Mouse (Mus musculus): ENCODE measurements around the gene Rdh9.

Gene Rdh9

GRCm38 (mm10) chr10:127776011-127776410 is at the start of gene Rdh9:
TSS of gene Rdh9 (plus strand) at chr10:127776386.
- in situ Hi-C loops (cut with MboI, MseI): no loop called here

- in situ Hi-C loops (cut with MboI, MseI): no loop called here
Measured at GRCm38 (mm10) chr10:127728437-127728836, 47.7 kb upstream of the Rdh9 start.

- in situ Hi-C loops (cut with MboI, MseI): loop anchor here (5.0 kb wide), 1 partner anchor 98 kb away; no protein-coding TSS in a partner anchor
Measured at GRCm38 (mm10) chr10:127730285-127730932, 45.8 kb upstream of the Rdh9 start.

- in situ Hi-C loops (cut with MboI, MseI): loop anchor here (5.0 kb wide), 1 partner anchor 99 kb away; no protein-coding TSS in a partner anchor
Measured at GRCm38 (mm10) chr10:127730933-127731310, 45.3 kb upstream of the Rdh9 start.

- in situ Hi-C loops (cut with MboI, MseI): loop anchor here (5.0 kb wide), 1 partner anchor 99 kb away; no protein-coding TSS in a partner anchor
Measured at GRCm38 (mm10) chr10:127731397-127731796, 44.8 kb upstream of the Rdh9 start.

DNA sequence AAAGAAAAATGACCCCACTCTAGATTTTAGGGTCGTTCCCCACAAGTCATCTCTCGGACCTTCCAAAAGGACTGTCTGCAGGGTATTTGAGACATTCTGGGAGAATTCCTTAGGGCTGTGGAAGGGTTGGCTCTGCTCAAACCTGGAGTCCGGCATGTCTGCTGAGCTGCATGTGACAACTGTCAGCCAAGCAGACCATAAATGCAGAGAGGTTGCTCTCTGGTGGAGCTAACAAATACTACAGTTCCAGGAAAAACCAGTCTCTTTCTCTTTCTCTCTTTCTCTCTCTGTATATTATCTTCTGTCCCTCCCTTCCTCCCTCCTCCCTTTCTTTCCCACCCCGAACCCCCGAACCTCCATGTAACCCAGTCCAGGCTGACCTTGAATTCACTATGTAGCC is 41.8 kb upstream of the Rdh9 start:
- in situ Hi-C loops (cut with MboI, MseI): loop anchor here (5.0 kb wide), 1 partner anchor 102 kb away; no protein-coding TSS in a partner anchor

DNA sequence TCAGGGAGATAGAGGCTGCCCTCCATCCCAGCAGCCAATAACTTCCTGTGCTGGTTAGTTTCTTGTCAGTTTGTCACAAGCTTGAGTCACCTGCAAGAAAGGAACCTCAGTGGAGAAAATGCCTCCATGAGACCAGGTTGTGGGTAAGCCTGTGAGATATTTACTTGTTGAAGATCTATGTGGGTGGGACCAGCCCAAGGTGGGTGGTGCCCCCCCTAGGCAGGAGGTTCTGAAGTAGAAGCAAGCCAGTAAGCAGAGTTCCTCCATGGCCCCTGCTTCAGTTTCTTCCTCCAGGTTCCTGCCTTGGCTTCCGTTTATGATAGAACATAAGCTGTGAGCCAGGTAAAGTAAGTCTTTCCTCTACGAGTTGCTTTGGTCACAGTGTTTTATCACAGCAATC is 39.9 kb upstream of the Rdh9 start:
- in situ Hi-C loops (cut with MboI, MseI): no loop called here

DNA sequence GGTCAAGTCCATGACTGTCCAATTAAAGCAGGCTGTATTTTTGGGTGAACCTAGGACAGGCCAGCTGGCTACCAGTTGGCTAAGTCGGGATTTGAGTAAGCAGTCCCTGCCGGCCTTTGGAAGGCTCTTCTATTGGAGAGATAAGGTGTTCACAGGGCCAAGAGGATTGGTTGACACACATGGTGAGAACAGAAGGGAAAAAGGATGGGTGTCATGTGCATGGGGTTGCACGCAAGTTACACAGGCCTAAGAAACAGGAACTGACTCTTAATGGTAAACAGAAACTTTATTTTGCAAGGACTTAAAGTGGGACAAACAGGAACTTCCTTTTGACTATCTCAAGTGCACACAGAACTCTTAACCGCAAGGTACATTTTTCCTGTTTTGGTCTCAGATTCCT is 39.3 kb upstream of the Rdh9 start:
- in situ Hi-C loops (cut with MboI, MseI): no loop called here

DNA sequence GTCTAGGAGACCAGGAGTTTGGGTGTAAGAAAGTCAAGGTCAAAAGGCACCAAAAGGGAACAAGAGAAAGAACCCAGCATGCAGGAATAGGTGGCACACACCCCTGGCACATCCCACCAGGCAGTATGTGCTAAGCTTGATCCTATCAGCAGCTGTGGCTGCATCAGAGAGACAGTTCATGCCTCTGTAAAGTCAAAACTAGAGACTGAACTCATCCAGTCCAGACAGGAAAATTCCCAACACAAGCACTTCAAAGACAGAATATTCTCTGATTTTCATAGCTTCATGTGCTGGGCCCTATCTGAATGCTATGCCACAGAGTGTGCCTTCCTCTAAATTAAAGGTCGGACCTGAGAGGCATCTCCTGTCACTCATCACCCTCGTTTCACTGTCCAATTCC is 38.6 kb upstream of the Rdh9 start:
- in situ Hi-C loops (cut with MboI, MseI): no loop called here

GRCm38 (mm10) chr10:127738151-127738882 is 37.9 kb upstream of the Rdh9 start:
- in situ Hi-C loops (cut with MboI, MseI): no loop called here

GRCm38 (mm10) chr10:127739083-127739660 is 37.0 kb upstream of the Rdh9 start, which contains the start of gene Zbtb39:
TSS of gene Zbtb39 (plus strand) at chr10:127739538.
- in situ Hi-C loops (cut with MboI, MseI): no loop called here

DNA sequence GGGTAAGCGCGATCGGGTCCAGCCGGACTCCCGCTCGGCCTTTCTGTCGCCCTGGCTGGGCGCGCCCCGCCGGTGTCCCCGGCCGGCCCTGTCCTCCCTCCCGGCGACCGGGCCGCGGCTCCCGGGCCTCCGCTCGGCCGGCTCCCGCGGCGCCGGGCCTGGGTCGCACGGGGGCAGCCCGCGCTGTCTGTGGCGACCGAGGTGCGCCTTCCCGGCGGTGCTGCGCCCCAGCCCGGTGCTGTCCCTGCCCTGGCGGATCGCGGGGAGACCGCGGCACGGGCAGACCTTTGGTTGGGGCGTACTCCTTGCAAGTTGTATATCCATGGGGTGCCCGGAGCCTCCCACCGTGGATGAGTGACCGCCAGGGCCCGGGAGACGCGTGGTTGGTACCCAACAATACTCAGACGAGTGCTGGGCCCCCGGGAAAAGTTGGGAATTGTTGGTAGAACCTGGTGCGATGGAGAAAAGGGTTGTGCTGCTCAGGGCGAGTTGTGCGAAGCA is 36.5 kb upstream of the Rdh9 start:
- in situ Hi-C loops (cut with MboI, MseI): no loop called here

- in situ Hi-C loops (cut with MboI, MseI): no loop called here
Measured at GRCm38 (mm10) chr10:127744661-127745060, 31.5 kb upstream of the Rdh9 start.

GRCm38 (mm10) chr10:127745886-127746285 is 30.3 kb upstream of the Rdh9 start:
- in situ Hi-C loops (cut with MboI, MseI): no loop called here

DNA sequence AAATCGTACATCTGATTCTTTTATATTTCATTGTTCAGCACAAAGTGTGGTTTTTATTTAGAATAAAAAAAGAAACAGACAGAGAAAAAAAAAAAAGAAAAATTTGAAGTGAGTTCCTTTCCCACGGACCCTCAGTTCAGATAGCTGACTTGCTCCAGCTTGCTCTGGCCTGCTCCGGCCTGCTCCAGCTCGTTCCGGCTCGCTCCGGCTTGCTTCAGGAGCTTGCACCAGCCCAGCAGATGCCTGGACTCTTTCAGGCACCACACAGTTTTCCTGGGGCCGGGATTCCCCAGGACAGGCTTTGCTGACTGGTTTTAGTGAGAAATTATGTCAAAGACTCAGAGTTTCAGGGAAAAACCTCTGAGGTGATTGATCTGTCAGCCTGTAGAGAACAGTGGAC is 28.9 kb upstream of the Rdh9 start:
- in situ Hi-C loops (cut with MboI, MseI): no loop called here

GRCm38 (mm10) chr10:127748847-127749612 is 27.2 kb upstream of the Rdh9 start:
- in situ Hi-C loops (cut with MboI, MseI): no loop called here

- in situ Hi-C loops (cut with MboI, MseI): no loop called here
Measured at GRCm38 (mm10) chr10:127750136-127750777, 25.9 kb upstream of the Rdh9 start.

GRCm38 (mm10) chr10:127751548-127751947 is 24.6 kb upstream of the Rdh9 start, which contains the start of gene Gpr182:
TSS of gene Gpr182 (minus strand) at chr10:127751732.
- in situ Hi-C loops (cut with MboI, MseI): no loop called here

DNA sequence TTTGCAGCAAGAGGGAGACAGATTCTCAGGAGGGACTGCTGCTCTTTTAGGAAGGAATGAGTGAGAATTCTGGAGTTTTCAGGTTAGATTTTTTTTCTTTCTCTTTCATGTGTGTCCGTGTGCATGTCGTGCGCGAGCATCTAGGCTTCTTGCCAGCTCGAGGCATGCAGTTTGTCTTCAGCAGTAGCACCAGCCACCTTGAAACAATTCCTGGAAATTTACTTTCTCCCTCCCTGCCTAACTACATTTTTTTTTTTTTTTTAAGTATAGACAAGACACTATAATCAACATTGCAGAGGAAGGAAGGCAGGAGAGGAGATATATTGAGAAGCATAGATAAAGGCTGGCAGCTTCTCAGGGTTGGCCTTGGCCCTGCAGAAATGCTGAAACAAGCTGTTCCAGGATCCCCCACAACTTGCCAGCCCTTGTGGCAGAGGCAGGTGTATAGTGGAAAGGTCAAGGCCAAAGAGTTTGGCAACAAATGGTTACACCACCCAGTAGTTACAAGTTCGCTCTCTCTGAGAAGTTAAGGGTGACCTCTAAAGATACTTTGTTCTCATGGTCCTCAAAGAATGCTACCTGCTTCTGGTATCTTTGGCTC is 21.5 kb upstream of the Rdh9 start:
- in situ Hi-C loops (cut with MboI, MseI): no loop called here

DNA sequence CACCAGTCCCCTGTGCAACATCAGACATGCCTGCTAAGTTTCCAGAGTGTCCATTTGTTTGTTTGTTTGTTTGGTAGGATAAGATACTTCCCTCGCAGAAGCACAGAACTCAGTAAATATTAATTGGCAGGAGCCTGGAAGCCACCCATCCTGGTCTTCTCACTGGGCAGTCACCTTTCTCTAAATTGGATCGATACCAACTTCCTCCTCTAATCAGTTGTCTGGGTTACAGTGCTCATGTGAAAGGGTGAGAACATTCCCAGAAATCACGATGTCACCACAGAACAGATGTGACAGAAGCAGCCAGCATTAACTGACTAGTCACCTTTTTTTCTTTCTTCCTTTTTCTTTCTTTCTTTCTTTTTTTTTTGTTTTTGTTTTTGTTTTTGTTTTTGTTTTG is 20.9 kb upstream of the Rdh9 start:
- in situ Hi-C loops (cut with MboI, MseI): no loop called here
